Mouse (Mus musculus) hematopoietic multipotent progenitor cell, adult 10-12 weeks (in vitro differentiated cells): ENCODE measurements around the gene Ippk. TPM values are rescaled to one million over a fixed set of nuclear protein-coding genes. Genes with fewer than 3 reads are reported as not detected.

Source experiments
- polyA plus RNA-seq: library from polyadenylated mRNA; stranded (reverse); fragments of >175 nt; gene quantifications from 2 replicates; pipeline ENCODE4 v1.2.3, GENCODE M21; 2012; ENCODE audit warnings: low replicate concordance

The Ippk gene
- 0.60 and 1.3 TPM in 2 replicates for polyA plus RNA-seq

DNA sequence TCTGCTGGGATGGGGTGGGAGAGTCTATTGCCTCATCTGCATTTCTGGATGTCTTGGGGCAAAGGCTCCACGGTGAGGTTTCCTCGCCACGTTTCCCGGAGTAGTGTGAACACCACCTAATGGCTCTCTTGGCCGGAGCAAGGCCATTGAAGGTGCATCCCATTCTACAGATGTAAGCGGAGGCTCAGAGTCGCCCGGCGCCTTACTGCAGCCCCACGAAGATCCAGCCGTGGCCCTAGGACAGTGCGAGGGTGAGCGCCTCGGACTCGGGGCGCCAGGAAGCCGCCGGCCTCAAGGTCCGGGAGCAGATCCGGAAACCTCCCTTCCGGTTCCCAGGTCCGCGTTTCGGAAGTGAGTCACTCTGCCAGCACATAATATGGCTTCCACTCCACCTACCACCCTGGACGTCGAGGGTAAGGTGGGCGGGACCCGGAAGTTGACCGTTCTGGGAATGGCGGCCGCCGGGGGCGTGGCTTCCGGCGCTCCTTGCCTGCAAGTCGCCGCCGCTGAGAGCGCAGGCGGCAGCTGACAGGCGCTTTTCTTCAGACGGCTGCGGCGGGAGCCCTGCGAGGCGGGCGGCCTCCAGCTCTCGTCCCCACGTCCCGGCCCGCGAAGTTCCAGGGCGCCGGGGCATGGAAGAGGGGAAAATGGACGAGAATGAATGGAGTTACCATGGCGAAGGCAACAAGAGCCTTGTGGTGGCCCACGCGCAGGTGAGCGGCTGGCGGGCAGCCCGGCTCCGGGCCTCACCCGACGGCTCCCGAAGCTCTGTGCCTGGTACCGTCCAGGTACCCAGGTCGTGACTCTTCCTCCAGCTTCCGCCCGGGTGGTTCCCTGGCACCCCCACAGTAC lies at the start of gene Ippk:
Gene Ippk (plus strand): TSS at position 496 of the 852 bp plus-strand sequence.

GRCm38 (mm10) chr13:49492376-49493368 lies 71.6 kb downstream of the Ippk start, which contains the start of gene Tes3-ps:
Gene Tes3-ps, plus strand, starts transcription at chr13:49493318.

DNA sequence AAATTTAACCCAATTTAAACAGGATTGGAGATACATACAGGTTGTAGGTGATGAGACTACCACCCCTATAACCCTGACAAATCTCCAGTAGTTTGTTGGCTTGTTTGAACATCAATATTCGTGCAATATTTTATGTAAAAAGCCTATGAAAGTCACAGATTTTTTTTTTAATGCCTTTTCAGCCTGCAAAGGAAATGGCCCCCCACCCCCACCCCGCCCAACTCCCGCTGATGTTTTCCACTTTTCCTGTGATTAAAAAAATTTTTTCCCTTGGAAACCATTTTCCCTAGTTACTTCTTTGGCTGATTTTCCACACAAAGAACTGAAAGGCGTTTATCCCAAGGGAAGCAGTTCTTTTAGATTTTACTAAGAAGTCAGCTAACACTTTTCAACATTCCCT lies 83.5 kb downstream of the Ippk start, which contains the start of gene Ecm2:
Gene Ecm2 (plus strand): TSS at position 301 of the 400 bp plus-strand sequence.

Other genes with a start within 250 kb of the Ippk start
- gene Ninj1, start 233.8 kb upstream of the Ippk start, polyA plus RNA-seq: 232 and 242 TPM in 2 replicates
- gene Card19, start 205.2 kb upstream of the Ippk start, polyA plus RNA-seq: 131 and 303 TPM in 2 replicates
- gene Susd3, start 172.5 kb upstream of the Ippk start, polyA plus RNA-seq: 75.9 and 96.2 TPM in 2 replicates
- 29.7 and 34.1 TPM in 2 replicates for gene Fgd3, start 100.9 kb upstream of the Ippk start, polyA plus RNA-seq
- gene Bicd2, start 79.7 kb upstream of the Ippk start, polyA plus RNA-seq: 22.8 and 23.5 TPM in 2 replicates
- gene Tes3-ps, start 72.1 kb downstream of the Ippk start, polyA plus RNA-seq: 0.03 TPM in 1 of 2 replicates, not detected in the other
- 0.08 TPM in 1 of 2 replicates, not detected in the other for gene Ecm2, start 83.6 kb downstream of the Ippk start, polyA plus RNA-seq
- gene Aspn, start 123.2 kb downstream of the Ippk start, polyA plus RNA-seq: not detected in 2 replicates
- not detected in 2 replicates for gene Omd, start 161.2 kb downstream of the Ippk start, polyA plus RNA-seq
- not detected in 2 replicates for gene Ogn, start 186.8 kb downstream of the Ippk start, polyA plus RNA-seq
- gene Cenpp, start 231.5 kb downstream of the Ippk start, polyA plus RNA-seq: 0.84 and 1.2 TPM in 2 replicates
- 0.50 and 2.9 TPM in 2 replicates for gene Nol8, start 231.8 kb downstream of the Ippk start, polyA plus RNA-seq